Mouse (Mus musculus) Muller cell, postnatal 12 days (primary cell): ENCODE results near the gene 9130230L23Rik.

Experiments used
- DNase-seq: peaks from one replicate; pipeline ENCODE4 v3.0.0-alpha.2; 2015; ENCODE audit errors: inconsistent ontology term

The 9130230L23Rik gene

DNA sequence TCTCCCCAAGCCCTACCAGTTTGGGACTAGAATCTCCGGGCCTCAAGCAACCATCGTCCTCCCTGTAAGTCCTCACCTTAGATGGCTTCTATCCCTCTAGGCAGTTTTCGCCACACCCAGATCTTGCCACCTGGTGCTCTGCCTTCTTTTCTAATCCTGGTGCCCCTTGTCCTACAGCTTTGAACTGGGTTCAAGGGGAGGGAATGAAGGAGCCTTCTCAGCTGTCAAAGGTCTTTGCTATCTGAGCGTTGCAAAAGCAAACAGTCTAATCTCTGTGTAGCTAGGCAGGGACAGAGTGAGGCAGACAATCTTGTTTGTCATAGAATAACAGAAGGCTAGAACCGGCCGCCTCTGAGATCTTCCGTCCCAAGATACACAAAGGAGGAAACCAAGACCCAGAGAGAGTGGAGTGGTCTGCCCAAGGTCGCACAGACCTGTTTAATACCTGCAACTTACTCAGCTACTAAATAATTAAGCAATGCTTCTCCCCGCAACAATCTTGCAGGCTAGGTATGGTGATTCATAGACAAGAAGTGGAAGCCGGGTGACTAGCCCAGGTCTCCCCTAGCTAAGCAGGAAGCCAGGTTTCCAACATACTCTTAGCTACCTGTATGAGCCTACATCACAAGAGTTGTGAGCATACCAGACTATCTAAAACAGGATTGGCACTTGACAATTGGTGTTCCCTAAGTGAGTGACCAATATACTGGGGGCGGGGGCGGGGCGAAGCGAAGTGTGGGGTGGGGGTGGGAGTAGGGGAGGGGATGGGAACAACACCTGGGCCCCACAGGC, at the start of gene 9130230L23Rik:
Gene 9130230L23Rik, minus strand, starts transcription at position 152 of the 792 bp plus-strand sequence.
- no peak for DNase-seq

GRCm38 (mm10) chr5:66052777-66053548, 48.9 kb upstream of the 9130230L23Rik start:
- DNase-seq = no peak

DNA sequence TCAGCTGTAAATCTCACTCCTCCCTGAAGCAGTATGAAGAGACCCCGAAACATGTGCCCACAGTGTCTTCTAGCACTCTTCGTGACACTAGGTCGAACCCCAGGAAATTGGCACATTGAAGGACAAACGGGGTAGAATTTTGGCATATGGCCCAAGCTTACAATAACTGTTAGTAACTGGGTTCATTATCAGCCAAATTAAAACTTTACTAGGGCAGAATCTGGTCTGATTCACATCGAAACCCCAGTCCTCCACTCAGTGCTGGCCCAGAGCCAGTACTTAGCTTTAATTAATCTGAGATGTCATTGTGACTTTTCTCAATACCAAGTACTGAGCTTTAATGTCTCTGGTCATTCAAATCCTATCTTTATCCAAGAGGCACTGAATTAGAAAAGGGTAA, 46.8 kb upstream of the 9130230L23Rik start:
- no peak for DNase-seq

DNA sequence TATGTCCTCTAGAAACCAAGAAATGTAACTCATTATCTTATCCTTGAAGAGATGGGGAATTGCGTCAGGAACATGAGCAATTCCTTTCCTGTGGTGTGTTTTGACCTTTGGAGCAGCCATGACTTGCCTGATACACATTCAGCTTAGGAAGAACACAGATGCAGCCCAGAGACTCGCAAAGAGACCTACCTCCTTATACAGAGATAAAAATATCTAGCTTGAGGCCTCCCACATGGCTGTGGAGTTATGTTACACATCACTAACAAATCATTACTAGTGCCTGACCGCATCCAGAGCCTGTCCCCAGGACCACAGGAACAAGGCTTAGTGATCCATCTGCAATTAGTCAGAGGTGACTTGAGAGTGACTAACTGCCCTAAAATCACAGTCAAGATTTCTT, 42.3 kb upstream of the 9130230L23Rik start:
- no peak for DNase-seq

DNA sequence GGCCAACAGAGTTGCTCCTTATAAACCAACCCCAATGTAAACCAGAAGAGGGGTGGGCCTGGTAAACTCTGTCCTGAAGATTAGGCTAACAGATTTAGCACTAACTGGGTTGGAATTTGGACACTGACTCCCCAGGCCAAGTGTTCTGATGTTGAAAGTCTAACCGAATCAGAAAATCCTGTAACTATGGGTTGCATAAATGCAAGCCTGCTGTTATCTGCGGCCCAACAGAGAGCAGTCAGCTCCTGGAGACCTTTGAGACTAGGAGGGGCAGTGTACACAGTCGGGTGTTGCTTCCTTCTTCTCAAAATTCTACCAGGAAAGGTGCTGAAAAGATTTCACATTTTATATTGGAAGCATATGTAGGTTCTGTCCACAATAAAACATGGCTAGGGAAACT, 39.8 kb upstream of the 9130230L23Rik start:
- no peak for DNase-seq

DNA sequence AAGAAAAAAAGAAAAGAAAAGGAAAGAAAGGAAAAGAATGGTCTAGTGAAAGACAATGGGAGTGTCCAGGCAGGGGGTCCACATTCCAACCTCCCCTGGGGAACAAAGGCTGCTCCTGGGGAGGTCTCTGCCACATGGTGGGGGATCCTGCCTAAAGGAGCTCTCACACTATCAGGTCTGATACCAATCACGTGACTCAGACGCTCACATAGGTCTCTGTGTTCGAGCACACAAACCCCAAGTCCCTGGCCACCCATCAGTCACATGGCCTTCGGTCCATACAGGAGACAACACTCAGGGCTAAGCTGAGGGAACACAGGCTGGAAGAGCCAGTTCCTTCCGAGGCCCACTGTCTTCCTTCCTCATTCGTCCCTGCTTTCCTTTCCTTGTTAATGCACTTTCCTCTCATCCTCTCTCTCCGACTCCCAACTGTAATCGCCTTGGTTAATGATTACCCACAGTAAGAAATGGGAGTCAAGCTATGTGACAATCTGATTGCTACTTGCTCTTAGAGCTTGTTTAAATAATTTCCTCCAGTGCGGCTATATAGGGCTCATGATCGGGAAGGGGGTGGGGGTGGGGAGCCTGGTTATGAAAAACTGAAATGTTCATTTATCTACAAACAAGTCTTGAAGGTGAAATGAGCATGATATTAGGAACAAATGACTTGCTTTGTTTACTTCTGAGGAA, 38.7 kb upstream of the 9130230L23Rik start:
- DNase-seq = no peak

- DNase-seq = no peak
Observed at GRCm38 (mm10) chr5:66040744-66041279, 36.7 kb upstream of the 9130230L23Rik start.

DNA sequence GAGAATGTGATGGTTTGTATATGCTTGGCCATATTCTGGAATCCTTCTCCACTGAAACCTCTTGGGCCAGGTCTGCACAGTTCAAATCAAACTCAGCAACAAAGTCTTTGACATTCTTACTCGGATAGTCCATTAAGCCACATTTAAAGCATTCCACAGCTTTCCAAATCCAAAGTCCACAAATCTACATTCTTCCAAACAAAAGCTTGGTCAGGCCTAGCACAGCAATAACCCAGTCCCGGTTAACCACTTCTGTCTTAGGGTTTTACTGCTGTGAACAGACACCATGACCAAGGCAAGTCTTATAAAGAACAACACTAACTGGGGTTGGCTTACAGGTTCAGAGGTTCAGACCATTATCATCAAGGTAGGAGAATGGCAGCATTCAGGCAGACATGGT, 35.7 kb upstream of the 9130230L23Rik start:
- no peak for DNase-seq

- DNase-seq = no peak
Observed at GRCm38 (mm10) chr5:66037066-66037465, 33.0 kb upstream of the 9130230L23Rik start.

DNA sequence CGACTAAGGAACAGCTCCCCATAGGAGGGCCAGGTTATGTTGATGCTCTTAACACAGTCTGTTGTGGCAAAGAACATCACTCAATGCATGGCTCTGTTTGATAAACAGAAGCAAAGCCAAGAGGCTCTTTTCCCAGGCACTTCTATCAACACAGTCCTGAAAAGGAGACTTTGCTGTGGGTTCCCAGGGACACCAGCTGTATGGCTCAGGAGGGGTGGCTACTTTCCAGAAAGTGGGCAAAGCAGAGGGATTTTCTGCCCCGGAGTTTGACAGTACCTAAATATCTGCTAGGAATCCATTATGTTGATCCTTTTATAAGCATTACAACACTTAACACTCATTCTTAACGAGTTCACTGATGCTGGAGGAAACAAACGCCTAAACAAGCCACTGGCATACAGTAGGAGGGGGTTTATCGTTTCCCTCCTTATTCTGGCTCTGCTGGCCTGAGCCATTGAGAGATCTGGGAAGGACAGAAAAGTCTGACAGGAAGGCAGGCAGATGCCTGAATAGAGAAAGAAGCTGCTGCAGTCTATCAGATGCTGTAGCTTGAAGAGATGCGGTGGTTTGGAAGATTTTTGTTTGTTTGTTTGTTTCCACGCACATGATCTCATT, 32.5 kb upstream of the 9130230L23Rik start:
- DNase-seq = no peak

DNA sequence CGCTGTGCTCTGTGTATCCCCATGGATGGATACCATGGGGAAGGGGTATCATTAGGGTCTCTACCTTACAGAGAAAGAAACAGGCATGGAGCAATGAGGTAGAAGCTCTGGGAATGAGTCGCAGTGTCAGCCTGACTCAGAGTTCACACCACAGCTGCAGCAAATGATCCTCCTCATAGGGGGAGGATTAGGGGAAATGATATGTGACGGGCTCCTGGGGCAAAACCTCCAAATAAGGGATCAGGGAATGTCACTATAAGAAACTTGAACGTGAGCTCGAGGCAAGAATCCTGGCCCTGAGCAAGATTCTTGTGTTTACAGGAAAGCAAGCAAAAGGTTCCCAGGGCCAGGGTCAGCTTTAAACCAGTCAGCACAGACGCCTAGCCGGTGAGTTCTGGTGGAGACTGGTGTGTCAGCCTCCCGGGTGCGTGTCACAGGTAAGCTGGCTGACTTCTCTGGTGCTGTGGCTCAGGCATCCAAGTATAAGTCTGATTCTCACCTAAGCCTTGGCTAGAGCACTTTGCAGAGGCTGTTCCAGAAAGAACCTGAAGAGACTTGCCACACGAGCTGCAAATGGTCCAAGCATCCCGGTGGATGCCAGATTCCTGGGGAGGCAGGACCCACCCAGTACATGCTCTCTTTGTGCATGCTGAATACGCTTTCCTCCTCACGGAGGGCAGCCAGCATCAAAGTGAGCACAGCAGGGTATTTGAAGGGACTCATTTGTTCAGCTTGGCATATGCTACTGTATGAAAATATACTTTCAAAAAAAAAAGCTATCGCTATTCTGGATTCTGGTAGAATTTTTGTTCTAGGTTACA, 30.5 kb upstream of the 9130230L23Rik start:
- DNase-seq = no peak

DNA sequence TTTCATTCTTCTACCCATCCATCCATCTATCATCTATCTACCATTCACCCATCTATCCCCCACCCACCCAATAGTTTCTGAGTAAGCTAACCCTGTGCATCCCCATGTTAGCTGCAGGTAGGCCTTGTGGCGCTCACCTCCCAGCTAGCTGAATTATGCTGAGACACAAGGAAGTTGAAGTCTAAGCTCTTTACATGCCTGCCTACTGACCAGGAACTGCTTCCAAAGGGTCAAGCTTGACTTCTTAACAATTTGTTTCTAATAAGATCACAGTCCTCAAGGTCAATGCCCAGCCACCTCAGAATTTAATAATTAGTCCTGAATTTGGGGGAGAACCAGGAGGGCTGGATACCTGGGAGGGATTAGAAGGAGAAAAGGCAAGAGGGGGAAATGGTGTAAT, 28.7 kb upstream of the 9130230L23Rik start:
- no peak for DNase-seq

DNA sequence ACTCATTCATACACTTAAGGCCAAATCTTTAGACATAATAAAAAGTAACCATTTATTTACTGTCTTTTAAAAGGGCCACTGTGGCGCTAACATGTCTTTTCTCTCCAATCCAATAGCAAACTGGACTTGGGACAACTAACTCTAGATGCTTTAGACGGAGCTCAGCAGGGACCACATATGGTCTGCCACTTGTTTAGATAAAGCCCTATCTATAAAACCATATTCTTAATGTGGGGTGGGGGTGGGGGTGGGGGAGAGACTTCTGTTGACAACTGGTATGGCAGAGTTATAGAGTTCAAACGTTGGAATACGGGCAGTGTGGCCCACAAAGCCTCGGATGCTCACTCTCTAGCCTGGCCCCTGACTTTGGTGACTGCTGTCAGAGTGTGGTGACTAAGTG, 27.6 kb upstream of the 9130230L23Rik start:
- DNase-seq = no peak

- DNase-seq = no peak
Observed at GRCm38 (mm10) chr5:66028232-66028631, 24.1 kb upstream of the 9130230L23Rik start.

DNA sequence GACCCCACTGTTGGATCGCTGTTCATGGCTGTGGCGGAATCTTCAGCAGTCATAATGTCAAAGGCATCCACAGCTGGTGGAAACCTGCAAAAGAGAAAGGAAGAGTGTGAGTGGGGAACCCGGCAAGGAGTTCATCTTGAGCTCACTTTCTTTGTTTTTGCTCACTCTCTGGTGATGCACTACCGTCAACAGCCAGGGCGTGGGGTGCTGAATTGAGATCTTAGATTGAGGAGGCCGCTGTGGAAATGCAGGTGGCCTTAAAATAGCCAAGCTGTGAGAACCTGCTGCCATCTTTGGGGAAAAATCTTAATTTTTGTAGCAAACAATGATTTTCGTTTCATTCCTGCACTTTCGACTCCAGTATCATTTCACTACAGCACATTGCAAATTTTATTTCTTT, 23.1 kb upstream of the 9130230L23Rik start:
- DNase-seq = no peak

DNA sequence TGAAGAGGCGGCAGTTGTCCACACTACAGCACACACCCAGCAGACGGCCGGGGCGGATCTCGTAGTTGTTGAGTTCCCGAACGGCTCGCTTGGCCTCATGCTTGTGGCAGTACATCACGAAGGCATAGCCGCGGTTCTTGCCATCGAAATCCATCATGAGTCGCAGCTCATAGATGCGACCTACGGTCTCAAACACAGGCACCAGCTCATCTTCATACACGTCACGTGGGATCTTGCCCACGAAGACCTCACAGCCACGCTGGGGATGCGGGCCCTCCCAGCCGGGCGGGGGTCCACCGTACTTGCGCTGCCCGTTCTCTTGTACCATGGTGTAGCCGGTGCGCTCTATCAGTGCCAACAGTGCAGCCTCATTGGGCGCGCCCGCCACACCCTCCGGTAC, 22.7 kb upstream of the 9130230L23Rik start:
- no peak for DNase-seq

- no peak for DNase-seq
Observed at GRCm38 (mm10) chr5:66015449-66015961, 11.4 kb upstream of the 9130230L23Rik start.

- no peak for DNase-seq
Observed at GRCm38 (mm10) chr5:66014437-66014836, 10.4 kb upstream of the 9130230L23Rik start.

- DNase-seq = no peak
Observed at GRCm38 (mm10) chr5:66013999-66014398, 9.9 kb upstream of the 9130230L23Rik start.

DNA sequence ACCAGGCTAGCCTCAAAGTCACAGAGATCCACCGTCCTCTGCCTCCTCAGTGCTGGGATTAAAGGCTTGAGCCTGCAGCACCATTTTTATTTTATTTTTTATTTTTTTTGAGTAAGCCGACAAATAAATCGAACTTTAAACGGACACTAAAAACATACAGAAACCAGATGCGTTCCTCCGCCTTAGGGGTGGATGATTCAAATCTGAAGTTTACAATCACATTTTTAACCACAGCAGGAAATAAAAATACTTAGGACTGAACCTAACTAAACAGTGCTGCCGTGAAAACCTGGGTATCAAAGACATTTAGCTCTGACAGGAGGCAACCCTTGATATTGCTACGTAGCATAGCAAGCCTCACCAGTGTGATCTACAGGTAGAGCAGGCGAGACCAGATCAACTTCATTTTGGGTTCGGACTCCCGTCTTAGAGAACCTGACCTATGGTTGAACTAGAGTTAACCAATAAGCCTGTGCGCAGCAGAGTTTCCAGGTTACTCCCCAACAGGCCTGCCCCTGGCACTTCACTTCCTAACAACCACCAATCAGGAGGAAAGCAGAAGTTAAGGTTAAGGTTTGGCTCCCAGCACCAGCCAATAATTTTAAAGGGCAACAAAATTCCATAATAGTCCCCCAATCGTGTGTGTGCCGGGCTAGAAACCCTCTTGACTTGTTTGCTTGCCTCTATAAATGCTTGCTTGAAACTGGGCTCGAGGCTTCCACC, 4.3 kb upstream of the 9130230L23Rik start:
- DNase-seq = no peak
